Mouse (Mus musculus): ENCODE measurements around the gene Serinc4. TPM values are rescaled to one million over a fixed set of nuclear protein-coding genes. Genes with fewer than 3 reads are reported as not detected.

Serinc4 gene
- total and polyA plus RNA-seq, 2 experiments: 0.11 TPM; not detected in 1

DNA sequence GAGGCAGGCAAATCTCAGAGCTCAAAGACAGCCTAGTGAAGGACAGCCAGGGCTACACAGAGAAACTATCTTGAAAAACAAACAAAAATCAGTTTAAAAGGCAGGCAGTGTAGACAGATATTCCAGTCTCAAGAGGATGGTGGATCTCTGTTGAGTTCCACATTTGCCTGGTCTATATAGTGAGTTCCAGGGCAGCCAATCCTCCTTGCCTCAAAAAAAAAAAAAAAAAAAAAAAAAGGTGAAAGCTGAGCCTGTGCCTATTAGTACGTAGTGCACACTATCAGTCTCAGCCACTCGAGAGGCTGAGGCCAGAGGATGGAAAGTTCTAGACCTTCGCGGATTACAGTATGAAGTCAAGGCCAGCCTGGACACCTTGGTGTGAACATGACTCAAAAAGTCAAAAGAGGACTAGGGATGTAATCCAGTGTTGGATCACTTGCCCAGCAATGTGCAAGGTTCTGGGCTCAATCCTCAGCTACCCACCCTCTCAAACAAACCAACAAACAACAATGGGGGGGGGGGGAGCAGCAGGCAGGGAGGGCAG, 43.7 kb downstream of the Serinc4 start:
- H3K36me3 ChIP-seq (ENCODE audit: control insufficient read depth, insufficient read depth, low read length): peaks cover 15% of the 10 kb centered on the region
- peak overlapping the region; percentile 96 for H3K4me3 ChIP-seq (ENCODE audit: insufficient read depth, low read depth, low read length)
- 2% methylated on average over 4 of the region's 4 CpGs for WGBS
- TF ChIP-seq CTCF (IDR thresholded peaks at IDR 0.05; ENCODE audit: low read depth, low read length): no peak
- TF ChIP-seq POLR2A (IDR thresholded peaks at IDR 0.05; ENCODE audit: extremely low read depth, insufficient read depth, low read length): no peak
- peaks cover 19% of the 10 kb centered on the region for H3K79me2 ChIP-seq (ENCODE audit: control insufficient read depth, insufficient read depth, low read length)
- no peaks in the 10 kb centered on the region for H3K27me3 ChIP-seq (ENCODE audit: control insufficient read depth, insufficient read depth, low read length)
- H3K4me1 ChIP-seq (ENCODE audit: control insufficient read depth, insufficient read depth, low read length): peaks cover 20% of the 10 kb centered on the region
- H3K27ac ChIP-seq (replicated peaks; ENCODE audit: insufficient read depth, low read depth, low read length): peak overlapping the region; percentile 88
- H3K9ac ChIP-seq (ENCODE audit: low read depth, low read length): peak overlapping the region; percentile 87
- no peak for DNase-seq (ENCODE audit: extremely low read depth, low read depth, low spot score)

DNA sequence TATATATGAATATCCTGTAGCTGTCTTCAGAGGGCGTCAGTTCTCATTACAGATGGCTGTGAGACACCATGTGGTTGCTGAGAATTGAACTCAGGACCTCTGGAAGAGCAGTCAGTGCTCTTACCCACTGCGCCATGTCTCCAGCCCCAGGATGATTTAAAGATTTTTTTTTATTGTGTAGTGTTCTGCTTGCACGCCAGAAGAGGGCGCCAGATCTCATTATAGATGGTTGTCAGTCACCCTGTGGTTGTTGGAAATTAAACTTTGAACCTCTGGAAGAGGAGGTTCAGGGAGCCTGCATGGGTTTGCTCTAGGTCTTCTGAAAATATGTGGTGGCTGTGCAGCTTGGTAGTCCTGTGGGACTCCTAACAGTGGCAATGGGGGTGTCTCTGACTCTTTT, 48.4 kb downstream of the Serinc4 start:
- TF ChIP-seq CTCF (IDR thresholded peaks at IDR 0.05; ENCODE audit: low read depth, low read length): no peak
- TF ChIP-seq POLR2A (IDR thresholded peaks at IDR 0.05; ENCODE audit: extremely low read depth, insufficient read depth, low read length): no peak
- no peak overlapping the region for H3K4me3 ChIP-seq (ENCODE audit: insufficient read depth, low read depth, low read length)
- H3K79me2 ChIP-seq (ENCODE audit: control insufficient read depth, insufficient read depth, low read length): no peaks in the 10 kb centered on the region
- H3K27me3 ChIP-seq (ENCODE audit: control insufficient read depth, insufficient read depth, low read length): no peaks in the 10 kb centered on the region
- peaks cover 2% of the 10 kb centered on the region; the same call in 1 of the 2 replicates for H3K36me3 ChIP-seq (ENCODE audit: control insufficient read depth, insufficient read depth, low read length)
- 32% methylated on average over 4 of the region's 4 CpGs for WGBS
- no peak overlapping the region for H3K9ac ChIP-seq (ENCODE audit: low read depth, low read length)
- 0 out of 2 replicates have a peak overlapping the region, but pooled peaks have one; percentile 47 for H3K27ac ChIP-seq (replicated peaks; ENCODE audit: insufficient read depth, low read depth, low read length)
- DNase-seq (ENCODE audit: extremely low read depth, low read depth, low spot score): peak; percentile 74
- H3K4me1 ChIP-seq (ENCODE audit: control insufficient read depth, insufficient read depth, low read length): peaks cover 7% of the 10 kb centered on the region; the same call in 1 of the 2 replicates

DNA sequence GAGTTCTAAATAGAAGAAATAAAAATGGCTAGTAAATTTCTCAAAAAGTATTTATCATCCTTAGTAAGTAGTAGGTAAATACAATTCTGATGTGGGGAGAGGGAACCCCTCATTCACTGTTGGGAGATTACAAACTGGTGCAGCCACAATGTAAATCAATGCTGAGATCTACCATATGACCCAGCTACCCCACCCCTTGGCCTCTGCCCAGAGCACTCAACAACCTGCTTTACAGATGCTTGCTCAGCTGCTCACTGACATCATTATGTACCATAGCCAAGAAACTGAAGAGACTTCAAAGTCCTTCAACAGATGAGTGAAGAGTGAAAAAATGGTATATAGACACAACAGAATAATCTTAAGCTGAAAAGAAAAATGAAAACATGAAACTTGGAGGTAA, 53.3 kb downstream of the Serinc4 start:
- H3K27ac ChIP-seq (replicated peaks; ENCODE audit: insufficient read depth, low read depth, low read length): no peak overlapping the region
- DNase-seq (ENCODE audit: extremely low read depth, low read depth, low spot score): no peak
- no peak overlapping the region for H3K9ac ChIP-seq (ENCODE audit: low read depth, low read length)
- H3K36me3 ChIP-seq (ENCODE audit: control insufficient read depth, insufficient read depth, low read length): peaks cover 2% of the 10 kb centered on the region; the same call in 1 of the 2 replicates
- no peaks in the 10 kb centered on the region for H3K4me1 ChIP-seq (ENCODE audit: control insufficient read depth, insufficient read depth, low read length)
- no peaks in the 10 kb centered on the region for H3K79me2 ChIP-seq (ENCODE audit: control insufficient read depth, insufficient read depth, low read length)
- TF ChIP-seq POLR2A (IDR thresholded peaks at IDR 0.05; ENCODE audit: extremely low read depth, insufficient read depth, low read length) (no peak), CTCF (IDR thresholded peaks at IDR 0.05; ENCODE audit: low read depth, low read length) (no peak)
- no peak overlapping the region for H3K4me3 ChIP-seq (ENCODE audit: insufficient read depth, low read depth, low read length)
- H3K27me3 ChIP-seq (ENCODE audit: control insufficient read depth, insufficient read depth, low read length): no peaks in the 10 kb centered on the region

DNA sequence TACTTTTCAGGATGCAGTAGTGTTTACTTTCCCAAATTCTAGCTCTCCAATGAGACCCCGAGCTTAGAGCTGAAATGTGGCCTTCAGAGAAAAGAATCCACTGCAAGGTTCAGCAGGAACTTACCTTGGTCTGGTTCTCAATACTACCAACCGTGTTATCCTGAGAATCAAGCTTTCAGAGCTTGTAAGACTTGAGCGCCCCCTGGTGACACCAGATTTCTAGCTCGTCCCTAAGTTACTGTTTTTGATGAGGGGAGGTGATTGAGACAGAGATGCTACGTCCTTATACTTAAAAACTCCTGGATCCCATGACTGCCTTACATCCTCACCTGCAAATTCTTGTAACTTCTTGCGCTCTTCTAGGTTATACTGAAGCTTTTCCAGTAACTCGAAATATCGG, 60.0 kb downstream of the Serinc4 start:
- WGBS: 29% methylated on average over 8 of the region's 8 CpGs
- TF ChIP-seq CTCF (IDR thresholded peaks at IDR 0.05; ENCODE audit: low read depth, low read length) (no peak), POLR2A (IDR thresholded peaks at IDR 0.05; ENCODE audit: extremely low read depth, insufficient read depth, low read length) (no peak)

More for the DNA sequence above, 60.0 kb downstream of the Serinc4 start:
- no peak overlapping the region for H3K4me3 ChIP-seq (ENCODE audit: insufficient read depth, low read depth, low read length)
- H3K36me3 ChIP-seq (ENCODE audit: control insufficient read depth, insufficient read depth, low read length): 0 out of 2 replicates have a peak, but pooled peaks cover 4% of the 10 kb centered on the region
- no peaks in the 10 kb centered on the region for H3K4me1 ChIP-seq (ENCODE audit: control insufficient read depth, insufficient read depth, low read length)
- DNase-seq (ENCODE audit: extremely low read depth, low read depth, low spot score): peak; percentile 53
- no peak overlapping the region for H3K27ac ChIP-seq (replicated peaks; ENCODE audit: insufficient read depth, low read depth, low read length)
- no peak overlapping the region for H3K9ac ChIP-seq (ENCODE audit: low read depth, low read length)
- H3K79me2 ChIP-seq (ENCODE audit: control insufficient read depth, insufficient read depth, low read length): no peaks in the 10 kb centered on the region
- no peaks in the 10 kb centered on the region for H3K27me3 ChIP-seq (ENCODE audit: control insufficient read depth, insufficient read depth, low read length)

Other genes with a start within 250 kb of the Serinc4 start
- gene Trp53bp1, start 185.4 kb downstream of the Serinc4 start, total RNA-seq (2014; rRNA removed): 9.1 and 9.5 TPM in 2 replicates
- 5.7 and 6.8 TPM in 2 replicates for gene Trp53bp1, start 185.4 kb downstream of the Serinc4 start, polyA plus RNA-seq (2012; rRNA removed)
- under 0.01 and 0.13 TPM in 2 replicates for gene Map1a, start 167.2 kb downstream of the Serinc4 start, total RNA-seq (2014; rRNA removed)
- gene Map1a, start 167.2 kb downstream of the Serinc4 start, polyA plus RNA-seq (2012; rRNA removed): 0.22 and 0.44 TPM in 2 replicates
- gene Ppip5k1, start 101.4 kb downstream of the Serinc4 start, total RNA-seq (2014; rRNA removed): 2.4 and 2.6 TPM in 2 replicates
- gene Ppip5k1, start 101.4 kb downstream of the Serinc4 start, polyA plus RNA-seq (2012; rRNA removed): 3.6 and 4.3 TPM in 2 replicates
- gene Ckmt1, start 99.1 kb downstream of the Serinc4 start, total RNA-seq (2014; rRNA removed): 2.0 TPM in 1 of 2 replicates, not detected in the other
- gene Ckmt1, start 99.1 kb downstream of the Serinc4 start, polyA plus RNA-seq (2012; rRNA removed): 0.73 and 1.2 TPM in 2 replicates
- gene Strc, start 69.6 kb downstream of the Serinc4 start, total RNA-seq (2014; rRNA removed): not detected in 2 replicates
- not detected in 2 replicates for gene Strc, start 69.6 kb downstream of the Serinc4 start, polyA plus RNA-seq (2012; rRNA removed)
- gene Pdia3, start 43.0 kb downstream of the Serinc4 start, total RNA-seq (2014; rRNA removed): 193 and 226 TPM in 2 replicates
- gene Pdia3, start 43.0 kb downstream of the Serinc4 start, polyA plus RNA-seq (2012; rRNA removed): 412 and 434 TPM in 2 replicates
- 1.3 and 2.9 TPM in 2 replicates for gene Catsper2, start 43.0 kb downstream of the Serinc4 start, total RNA-seq (2014; rRNA removed)
- gene Catsper2, start 43.0 kb downstream of the Serinc4 start, polyA plus RNA-seq (2012; rRNA removed): 1.3 and 2.5 TPM in 2 replicates
- gene Ell3, start 12.5 kb downstream of the Serinc4 start, total RNA-seq (2014; rRNA removed): 3.2 and 6.0 TPM in 2 replicates
- gene Ell3, start 12.5 kb downstream of the Serinc4 start, polyA plus RNA-seq (2012; rRNA removed): 1.9 and 2.2 TPM in 2 replicates
- gene Serf2, start 7.6 kb downstream of the Serinc4 start, total RNA-seq (2014; rRNA removed): 56.6 and 81.7 TPM in 2 replicates
- gene Serf2, start 7.6 kb downstream of the Serinc4 start, polyA plus RNA-seq (2012; rRNA removed): 200 and 211 TPM in 2 replicates
- gene Hypk, start 3.5 kb downstream of the Serinc4 start, total RNA-seq (2014; rRNA removed): 21.1 and 27.4 TPM in 2 replicates
- 3.5 and 4.8 TPM in 2 replicates for gene Hypk, start 3.5 kb downstream of the Serinc4 start, polyA plus RNA-seq (2012; rRNA removed)
- 7.4 and 9.0 TPM in 2 replicates for gene Mfap1b, start 17.3 kb upstream of the Serinc4 start, total RNA-seq (2014; rRNA removed)
- 1.4 and 1.7 TPM in 2 replicates for gene Mfap1b, start 17.3 kb upstream of the Serinc4 start, polyA plus RNA-seq (2012; rRNA removed)
- gene Mfap1a, start 49.9 kb upstream of the Serinc4 start, total RNA-seq (2014; rRNA removed): 6.6 and 9.7 TPM in 2 replicates
- gene Mfap1a, start 49.9 kb upstream of the Serinc4 start, polyA plus RNA-seq (2012; rRNA removed): 1.2 TPM in 2 replicates
- 1.5 and 2.1 TPM in 2 replicates for gene Wdr76, start 49.9 kb upstream of the Serinc4 start, total RNA-seq (2014; rRNA removed)
- 0.70 and 1.2 TPM in 2 replicates for gene Wdr76, start 49.9 kb upstream of the Serinc4 start, polyA plus RNA-seq (2012; rRNA removed)